Mouse (Mus musculus) liver, postnatal 0 days (tissue): Measurements from ENCODE around the gene Amigo1.

Experiments
- CTCF ChIP-seq: sonication (generic); IDR thresholded peaks from 2 replicates; pipeline ENCODE4 v1.5.1; 2016; ENCODE audit warnings: antibody characterized with exemption, low read depth
- EP300 ChIP-seq: IDR thresholded peaks from 2 replicates; pipeline ENCODE4 v1.6.1; 2016; ENCODE audit warnings: antibody characterized with exemption, low read depth, mild to moderate bottlenecking

DNA sequence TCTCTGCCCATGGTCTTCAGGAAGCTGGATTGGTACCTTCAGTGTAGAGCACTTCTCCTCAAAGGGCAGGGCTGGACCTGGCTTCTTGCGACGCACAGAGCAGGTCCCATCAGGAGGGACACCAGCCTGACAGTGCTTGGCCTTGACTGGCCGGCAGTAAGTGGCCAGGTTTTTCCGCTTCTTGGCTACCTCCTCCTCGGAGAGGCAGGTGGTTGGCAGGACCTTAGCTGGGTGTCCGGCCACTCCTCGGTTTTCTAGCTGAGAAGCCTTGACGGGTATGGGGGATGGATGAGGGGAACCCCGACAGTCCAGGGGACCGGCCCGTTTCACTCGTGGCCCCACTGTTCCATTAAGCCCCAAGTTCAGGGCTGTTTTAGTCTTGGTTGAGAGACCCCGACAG, 17.1 kb downstream of the Amigo1 start:
- no peak for TF ChIP-seq CTCF
- TF ChIP-seq EP300: no peak
